ENCODE assay signal across 7 mouse cellular contexts in the genomic region with DNA sequence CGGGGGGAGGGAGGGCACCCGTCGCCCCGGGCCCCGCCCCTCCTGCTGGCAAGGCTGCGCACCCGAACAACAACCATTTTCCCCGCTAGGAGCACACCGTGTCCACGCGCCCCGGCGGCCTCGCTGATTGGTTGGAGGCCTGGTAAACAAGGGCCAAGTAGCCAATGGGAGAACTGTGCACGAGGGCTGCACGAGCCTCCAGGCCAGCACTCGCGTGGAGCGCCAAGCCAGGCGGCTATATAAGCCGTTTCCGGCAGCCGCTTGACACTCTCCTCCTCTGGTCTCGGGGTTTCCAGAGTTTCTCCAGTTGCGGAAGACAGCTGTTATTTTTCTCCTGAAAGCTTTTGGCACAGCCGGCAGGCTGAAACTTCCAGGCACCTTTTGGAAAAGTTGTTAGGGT. TPM values are rescaled to one million over a fixed set of nuclear protein-coding genes. Genes with fewer than 3 reads are reported as not detected.
DNase-seq lines count a peak whose midpoint lies in the region; ATAC-seq lines count a peak whose summit lies in the region.

A gene (plus strand): TSS at position 264 of the 400 bp plus-strand sequence.

- peak within 1 kb of the TSS; percentile 86 for H3K4me2 ChIP-seq in intestine, embryonic 16.5 days (ENCODE audit: low read depth, low read length)
- peak within 1 kb of the TSS; percentile 83 for H3K4me2 ChIP-seq in midbrain, embryonic 11.5 days

- no peaks in the 10 kb centered on the region for H3K9me3 ChIP-seq in intestine, embryonic 16.5 days (ENCODE audit: control insufficient read depth, low read length)
- no peaks in the 10 kb centered on the region for H3K9me3 ChIP-seq in midbrain, embryonic 11.5 days (ENCODE audit: control insufficient read depth, low read length)

- H3K9ac ChIP-seq in intestine, embryonic 16.5 days (ENCODE audit: low read depth, low read length) = peak within 1 kb of the TSS; percentile 94
- H3K9ac ChIP-seq in midbrain, embryonic 11.5 days (ENCODE audit: low read length) = peak within 1 kb of the TSS; percentile 81

- H3K36me3 ChIP-seq in intestine, embryonic 16.5 days (ENCODE audit: control insufficient read depth, insufficient read depth, low read length) = peaks cover 13% of the 10 kb centered on the region
- 0 out of 2 replicates have a peak, but pooled peaks cover 7% of the 10 kb centered on the region for H3K36me3 ChIP-seq in midbrain, embryonic 11.5 days (ENCODE audit: control insufficient read depth, insufficient read depth, low read length)

- peak within 1 kb of the TSS; percentile 98 for H3K27ac ChIP-seq in intestine, embryonic 16.5 days (ENCODE audit: low read length)
- H3K27ac ChIP-seq in midbrain, embryonic 11.5 days (ENCODE audit: low read depth, low read length) = peak within 1 kb of the TSS; percentile 65

- peak; percentile 100 for DNase-seq in adrenal gland, adult 8-10 months
- DNase-seq in embryo, embryonic 9.5 days (ENCODE audit: extremely low spot score) = peak; percentile 99
- peak; percentile 100 for DNase-seq in gastrocnemius, postnatal 4 days (ENCODE audit: low spot score in 2 of 2)
- DNase-seq in left cerebral cortex, postnatal 36 days (ENCODE audit: low spot score in 2 of 2) = peak; percentile 95 to 96
- DNase-seq in midbrain, embryonic 11.5 days (ENCODE audit: low spot score, missing footprints) = peak; percentile 99
- peak; percentile 100 for DNase-seq in skeletal muscle tissue, adult 2 months (ENCODE audit: low read depth, low spot score)

- peak; percentile 95 for ATAC-seq in intestine, embryonic 16.5 days
- peak; percentile 100 for ATAC-seq in midbrain, embryonic 11.5 days (ENCODE audit: low FRiP score)

- no peaks in the 10 kb centered on the region for H3K27me3 ChIP-seq in intestine, embryonic 16.5 days (replicated peaks; ENCODE audit: control insufficient read depth, insufficient read depth, low read length)
- no peaks in the 10 kb centered on the region for H3K27me3 ChIP-seq in midbrain, embryonic 11.5 days (ENCODE audit: control insufficient read depth, insufficient read depth, low read length)

- intact Hi-C loops in left cerebral cortex, postnatal 36 days (cut with DNase I) = no loop called here

- WGBS in intestine, embryonic 16.5 days = under 1% methylated on average over 26 of the region's 26 CpGs
- under 1% methylated on average over 26 of the region's 26 CpGs for WGBS in midbrain, embryonic 11.5 days

- peaks cover 41% of the 10 kb centered on the region for H3K4me1 ChIP-seq in intestine, embryonic 16.5 days (ENCODE audit: control insufficient read depth, insufficient read depth, low read length)
- peaks cover 23% of the 10 kb centered on the region; the same call in 1 of the 2 replicates for H3K4me1 ChIP-seq in midbrain, embryonic 11.5 days (ENCODE audit: control insufficient read depth, insufficient read depth, low read length)

- H3K4me3 ChIP-seq in intestine, embryonic 16.5 days (ENCODE audit: low read length) = peak within 1 kb of the TSS; percentile 89
- H3K4me3 ChIP-seq in midbrain, embryonic 11.5 days (ENCODE audit: low read depth, low read length) = peak within 1 kb of the TSS; percentile 53

RNA-seq across cellular contexts. Expression of the gene that starts here (rescaled TPM):
- 100 to 1,000 TPM; 374 to 825 (median 652) TPM for total RNA-seq in adrenal gland, adult 8-10 months (2022)
- 100 to 1,000 TPM; 318 to 360 TPM for total RNA-seq in gastrocnemius, postnatal 4 days (2021)
- 146 and 152 TPM in 2 replicates for polyA plus RNA-seq in intestine, embryonic 16.5 days (2015; fragmentation: Nextera tagmentation; extraction: Ambion mirVana)
- total RNA-seq in left cerebral cortex, postnatal 36 days (2021) = 10 to 100 TPM; 19.5 to 21.8 TPM
- 54.0 and 55.9 TPM in 2 replicates for polyA plus RNA-seq in midbrain, embryonic 11.5 days (2014; fragmentation: Nextera tagmentation; extraction: Ambion mirVana)

Comparison
In these comparisons a context has a peak if more than half of its experiments do, and no peak if none do; other contexts are left out.
1. Peak in every context shown above with its lines: DNase-seq, ATAC-seq, H3K4me3 ChIP-seq and H3K27ac ChIP-seq.
2. RNA of the gene that starts here (total RNA-seq): 374 to 825 TPM in adrenal gland, adult 8-10 months and 318 to 360 TPM in gastrocnemius, postnatal 4 days; 19.5 to 21.8 TPM in left cerebral cortex, postnatal 36 days; every median in the first group is over 10 times any median in the second.